Mouse (Mus musculus) cerebellum, postnatal 36 days (tissue): ENCODE data around the gene Adamts12.

Source experiments
- DNase-seq, 2 experiments: peaks; one replicate each; pipeline ENCODE4 v3.0.0; 2021 to 2022; ENCODE audit warnings: mixed read lengths in 2 of 2

Adamts12 gene

GRCm38 (mm10) chr15:11317077-11317476, 252.5 kb downstream of the Adamts12 start:
- no peak for DNase-seq

GRCm38 (mm10) chr15:11320481-11320880, 255.9 kb downstream of the Adamts12 start:
- DNase-seq = peak; percentile 21 to 24

- no peak for DNase-seq
Measured at GRCm38 (mm10) chr15:11339467-11340180, 275.0 kb downstream of the Adamts12 start.

GRCm38 (mm10) chr15:11355865-11356264, 291.3 kb downstream of the Adamts12 start:
- DNase-seq = no peak

- no peak for DNase-seq
Measured at GRCm38 (mm10) chr15:11357501-11357900, 292.9 kb downstream of the Adamts12 start.

- no peak for DNase-seq
Measured at GRCm38 (mm10) chr15:11360888-11361287, 296.3 kb downstream of the Adamts12 start.

GRCm38 (mm10) chr15:11361824-11362223, 297.2 kb downstream of the Adamts12 start:
- DNase-seq = no peak

GRCm38 (mm10) chr15:11364112-11364511, 299.5 kb downstream of the Adamts12 start:
- DNase-seq = no peak

- no peak for DNase-seq
Measured at GRCm38 (mm10) chr15:11364795-11365194, 300.2 kb downstream of the Adamts12 start.

- no peak for DNase-seq
Measured at GRCm38 (mm10) chr15:11369572-11369971, 305.0 kb downstream of the Adamts12 start.

- DNase-seq = no peak
Measured at GRCm38 (mm10) chr15:11370477-11371085, 306.0 kb downstream of the Adamts12 start.

- DNase-seq = no peak
Measured at GRCm38 (mm10) chr15:11379431-11380086, 315.0 kb downstream of the Adamts12 start.

GRCm38 (mm10) chr15:11380087-11380530, 315.5 kb downstream of the Adamts12 start:
- DNase-seq = peak in 1 of 2 experiments; percentile 27

GRCm38 (mm10) chr15:11380616-11381015, 316.0 kb downstream of the Adamts12 start:
- no peak for DNase-seq

GRCm38 (mm10) chr15:11382585-11382984, 318.0 kb downstream of the Adamts12 start:
- no peak for DNase-seq

GRCm38 (mm10) chr15:11383796-11384195, 319.2 kb downstream of the Adamts12 start:
- DNase-seq = no peak

GRCm38 (mm10) chr15:11392903-11393302, 328.3 kb downstream of the Adamts12 start:
- no peak for DNase-seq

GRCm38 (mm10) chr15:11396421-11396820, 331.8 kb downstream of the Adamts12 start:
- no peak for DNase-seq
